Mouse (Mus musculus): ENCODE data around the gene Grin2b. TPM values are rescaled to one million over a fixed set of nuclear protein-coding genes. Genes with fewer than 3 reads are reported as not detected.

Grin2b gene
- polyA plus RNA-seq, 1 experiment: not detected

GRCm38 (mm10) chr6:136018962-136019361 is 154.3 kb downstream of the Grin2b start:
- Histone ChIP-seq H3K4me3 (no peak overlapping the region), H3K27me3 (ENCODE audit: control insufficient read depth, insufficient read depth, insufficient read length) (no peaks in the 10 kb centered on the region), H3K36me3 (ENCODE audit: control insufficient read depth, insufficient read depth) (no peaks in the 10 kb centered on the region), H3ac (ENCODE audit: control insufficient read depth, insufficient read length) (no peak overlapping the region), H3K4me2 (ENCODE audit: low read depth) (no peak overlapping the region), H3K79me2 (ENCODE audit: control insufficient read depth, insufficient read depth) (no peaks in the 10 kb centered on the region)
- no peak for TF ChIP-seq MYOD1 (IDR thresholded peaks at IDR 0.05; ENCODE audit: control insufficient read depth in 1 of 3, insufficient read length in 2 of 3, low read depth in 2 of 3)
- TF ChIP-seq POLR2A (IDR thresholded peaks at IDR 0.05; ENCODE audit: insufficient read length, low read depth): no peak
- TF ChIP-seq MAX (IDR thresholded peaks at IDR 0.05; ENCODE audit: low read depth): no peak
- no peak for TF ChIP-seq REST (IDR thresholded peaks at IDR 0.05; ENCODE audit: insufficient read depth, insufficient read length)
- no peak for TF ChIP-seq POLR2AphosphoS2 (IDR thresholded peaks at IDR 0.05; ENCODE audit: insufficient read length, low read depth)
- TF ChIP-seq USF1 (IDR thresholded peaks at IDR 0.05; ENCODE audit: low read depth): no peak
- no peak for TF ChIP-seq MYOG (IDR thresholded peaks at IDR 0.05; ENCODE audit: control insufficient read depth in 1 of 3, insufficient read depth in 1 of 3, insufficient read length in 2 of 3, low read depth in 2 of 3)
- TF ChIP-seq TCF3 (IDR thresholded peaks at IDR 0.05; ENCODE audit: insufficient read length, low read depth): no peak
- TF ChIP-seq SRF (IDR thresholded peaks at IDR 0.05; ENCODE audit: control insufficient read depth, insufficient read length, low read depth): no peak
- no peak for TF ChIP-seq E2F4 (IDR thresholded peaks at IDR 0.05; ENCODE audit: insufficient read depth)

- Histone ChIP-seq H3K79me2 (ENCODE audit: control insufficient read depth, insufficient read depth) (no peaks in the 10 kb centered on the region), H3K4me2 (ENCODE audit: low read depth) (no peak overlapping the region), H3K27me3 (ENCODE audit: control insufficient read depth, insufficient read depth, insufficient read length) (no peaks in the 10 kb centered on the region), H3K4me3 (no peak overlapping the region), H3K36me3 (ENCODE audit: control insufficient read depth, insufficient read depth) (no peaks in the 10 kb centered on the region), H3ac (ENCODE audit: control insufficient read depth, insufficient read length) (no peak overlapping the region)
- TF ChIP-seq MAX (IDR thresholded peaks at IDR 0.05; ENCODE audit: low read depth): no peak
- no peak for TF ChIP-seq CEBPB (IDR thresholded peaks at IDR 0.05; ENCODE audit: insufficient read depth, poor library complexity, severe bottlenecking)
- no peak for TF ChIP-seq POLR2A (IDR thresholded peaks at IDR 0.05; ENCODE audit: insufficient read length, low read depth)
- TF ChIP-seq REST (IDR thresholded peaks at IDR 0.05; ENCODE audit: insufficient read depth, insufficient read length): no peak
- TF ChIP-seq USF1 (IDR thresholded peaks at IDR 0.05; ENCODE audit: low read depth): no peak
- no peak for TF ChIP-seq SRF (IDR thresholded peaks at IDR 0.05; ENCODE audit: control insufficient read depth, insufficient read length, low read depth)
- TF ChIP-seq TCF3 (IDR thresholded peaks at IDR 0.05; ENCODE audit: insufficient read length, low read depth): no peak
- TF ChIP-seq POLR2AphosphoS2 (IDR thresholded peaks at IDR 0.05; ENCODE audit: insufficient read length, low read depth): no peak
Observed at GRCm38 (mm10) chr6:136013556-136014380, 159.5 kb downstream of the Grin2b start.

GRCm38 (mm10) chr6:136011533-136011932 is 161.8 kb downstream of the Grin2b start:
- TF ChIP-seq MAX (IDR thresholded peaks at IDR 0.05; ENCODE audit: low read depth) (no peak), E2F4 (IDR thresholded peaks at IDR 0.05; ENCODE audit: insufficient read depth) (no peak), POLR2AphosphoS2 (IDR thresholded peaks at IDR 0.05; ENCODE audit: insufficient read length, low read depth) (no peak), POLR2A (IDR thresholded peaks at IDR 0.05; ENCODE audit: insufficient read length, low read depth) (no peak), MYOG (IDR thresholded peaks at IDR 0.05; ENCODE audit: control insufficient read depth in 1 of 3, insufficient read depth in 1 of 3, insufficient read length in 2 of 3, low read depth in 2 of 3) (no peak), TCF3 (IDR thresholded peaks at IDR 0.05; ENCODE audit: insufficient read length, low read depth) (no peak), MYOD1 (IDR thresholded peaks at IDR 0.05; ENCODE audit: control insufficient read depth in 1 of 3, insufficient read length in 2 of 3, low read depth in 2 of 3) (no peak), TCF12 (IDR thresholded peaks at IDR 0.05; ENCODE audit: insufficient read depth, poor library complexity, severe bottlenecking) (no peak)
- Histone ChIP-seq H3ac (ENCODE audit: control insufficient read depth, insufficient read length) (no peak overlapping the region), H3K4me2 (ENCODE audit: low read depth) (no peak overlapping the region), H3K36me3 (ENCODE audit: control insufficient read depth, insufficient read depth) (no peaks in the 10 kb centered on the region), H3K4me3 (no peak overlapping the region), H3K27me3 (ENCODE audit: control insufficient read depth, insufficient read depth, insufficient read length) (no peaks in the 10 kb centered on the region), H3K79me2 (ENCODE audit: control insufficient read depth, insufficient read depth) (no peaks in the 10 kb centered on the region)

- H3K4me2 ChIP-seq (ENCODE audit: low read depth): no peak overlapping the region
- no peaks in the 10 kb centered on the region for H3K79me2 ChIP-seq (ENCODE audit: control insufficient read depth, insufficient read depth)
- H3K4me3 ChIP-seq: no peak overlapping the region
- H3ac ChIP-seq (ENCODE audit: control insufficient read depth, insufficient read length): no peak overlapping the region
- TF ChIP-seq POLR2AphosphoS2 (IDR thresholded peaks at IDR 0.05; ENCODE audit: insufficient read length, low read depth): no peak
- TF ChIP-seq TCF12 (IDR thresholded peaks at IDR 0.05; ENCODE audit: insufficient read depth, poor library complexity, severe bottlenecking): no peak
- no peak for TF ChIP-seq REST (IDR thresholded peaks at IDR 0.05; ENCODE audit: insufficient read depth, insufficient read length)
- TF ChIP-seq MYOD1 (IDR thresholded peaks at IDR 0.05; ENCODE audit: control insufficient read depth in 1 of 3, insufficient read length in 2 of 3, low read depth in 2 of 3): no peak
- TF ChIP-seq MAX (IDR thresholded peaks at IDR 0.05; ENCODE audit: low read depth): no peak
- TF ChIP-seq TCF3 (IDR thresholded peaks at IDR 0.05; ENCODE audit: insufficient read length, low read depth): no peak
- no peak for TF ChIP-seq CEBPB (IDR thresholded peaks at IDR 0.05; ENCODE audit: insufficient read depth, poor library complexity, severe bottlenecking)
- no peak for TF ChIP-seq E2F4 (IDR thresholded peaks at IDR 0.05; ENCODE audit: insufficient read depth)
- no peak for TF ChIP-seq USF1 (IDR thresholded peaks at IDR 0.05; ENCODE audit: low read depth)
- TF ChIP-seq SRF (IDR thresholded peaks at IDR 0.05; ENCODE audit: control insufficient read depth, insufficient read length, low read depth): no peak
- no peak for TF ChIP-seq MYOG (IDR thresholded peaks at IDR 0.05; ENCODE audit: control insufficient read depth in 1 of 3, insufficient read depth in 1 of 3, insufficient read length in 2 of 3, low read depth in 2 of 3)
- no peak for TF ChIP-seq POLR2A (IDR thresholded peaks at IDR 0.05; ENCODE audit: insufficient read length, low read depth)
- no peaks in the 10 kb centered on the region for H3K36me3 ChIP-seq (ENCODE audit: control insufficient read depth, insufficient read depth)
- H3K27me3 ChIP-seq (ENCODE audit: control insufficient read depth, insufficient read depth, insufficient read length): no peaks in the 10 kb centered on the region
Observed at GRCm38 (mm10) chr6:136011038-136011311, 162.3 kb downstream of the Grin2b start.
